Mouse (Mus musculus): ENCODE results near the gene Tyk2.
A peak's percentile ranks its signal among the peaks of the same experiment; 100 is the strongest.

The Tyk2 gene

DNA sequence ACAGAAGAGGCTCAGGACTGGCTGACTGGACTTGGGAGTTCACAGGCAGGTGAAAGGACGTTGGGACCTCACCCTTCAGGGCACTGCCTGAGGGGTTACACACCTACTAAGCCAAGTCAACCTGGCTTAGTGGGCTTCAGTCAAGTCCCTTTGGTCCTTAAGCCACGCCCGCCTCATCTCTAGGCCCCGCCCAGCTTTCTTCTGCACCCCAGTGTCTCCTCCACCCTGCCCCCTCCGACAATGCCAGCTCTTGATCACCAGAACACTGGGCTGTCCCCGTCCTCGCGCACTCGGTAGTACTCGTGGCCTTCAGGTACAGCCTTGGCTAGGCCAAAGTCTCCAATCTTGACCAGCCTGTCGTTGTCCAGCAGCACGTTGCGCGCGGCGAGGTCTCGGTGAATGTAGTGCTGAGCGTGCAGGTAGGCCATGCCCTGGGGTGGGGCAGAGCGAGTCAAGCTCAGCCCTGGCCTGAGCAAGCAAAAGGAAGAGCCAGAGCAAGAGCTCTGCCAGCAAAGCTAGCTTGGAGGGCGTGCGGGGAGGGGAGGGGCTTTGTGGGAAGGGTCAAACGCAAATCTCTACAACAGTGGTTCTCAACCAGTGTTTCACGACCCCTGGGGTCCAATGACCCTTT lies 23.3 kb downstream of the Tyk2 start:
- no peak for DNase-seq

DNA sequence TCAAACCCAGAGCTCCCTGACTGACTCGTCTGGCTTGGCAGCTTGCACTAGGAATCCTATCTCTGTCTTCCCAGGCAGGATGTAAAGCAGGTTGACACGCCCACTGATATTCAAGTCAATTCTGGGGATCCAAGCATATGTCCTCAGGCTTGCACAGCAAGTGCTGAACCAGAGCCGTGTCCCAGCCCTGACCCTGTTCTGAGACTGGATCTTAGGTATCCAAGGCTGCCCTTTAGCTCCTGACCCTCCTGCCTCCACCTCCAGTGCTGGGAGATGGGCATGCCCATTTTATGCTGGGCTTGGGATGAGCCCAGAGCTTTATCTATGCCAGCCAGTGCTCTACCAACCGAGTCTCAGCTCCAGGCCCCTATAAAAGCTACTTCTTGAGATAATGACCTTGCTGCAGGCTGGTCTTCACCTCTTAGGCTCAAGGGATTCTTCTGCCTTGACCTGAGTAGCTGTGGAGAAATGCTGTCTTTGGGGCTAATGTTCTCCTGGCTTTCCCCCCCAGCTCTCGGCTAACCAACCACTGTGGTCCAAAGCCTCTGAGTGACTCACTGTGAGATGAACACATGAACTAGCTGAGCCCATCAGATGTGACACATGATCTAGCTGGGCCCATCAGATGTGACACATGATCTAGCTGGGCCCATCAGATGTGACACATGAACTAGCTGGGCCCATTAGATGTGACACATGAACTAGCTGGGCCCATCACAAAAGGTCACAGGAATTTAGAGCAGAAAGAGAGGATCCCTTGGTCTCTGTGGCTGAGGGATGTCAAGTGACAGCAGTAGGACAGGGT lies 25.1 kb downstream of the Tyk2 start:
- DNase-seq, result no peak

DNA sequence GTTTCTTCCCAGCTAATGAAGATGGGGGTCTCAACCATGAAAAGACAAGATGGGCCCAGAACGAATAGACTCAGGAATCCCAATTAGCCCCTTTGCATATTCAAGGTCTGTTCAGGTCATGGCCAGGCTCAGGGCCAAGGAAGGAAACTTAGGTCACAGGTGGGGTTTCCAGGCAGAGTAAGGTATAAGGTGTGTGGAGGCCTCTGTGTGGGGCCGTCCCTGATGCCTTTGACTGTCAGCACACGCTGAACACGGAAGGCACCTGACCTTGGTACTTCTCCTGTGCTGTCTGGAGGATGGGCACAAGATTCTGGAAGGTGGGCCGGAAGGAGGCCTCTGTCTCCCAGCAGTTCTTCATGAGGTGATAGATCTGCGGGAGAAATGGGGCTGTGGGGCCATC lies 26.2 kb downstream of the Tyk2 start:
- DNase-seq, result no peak

DNA sequence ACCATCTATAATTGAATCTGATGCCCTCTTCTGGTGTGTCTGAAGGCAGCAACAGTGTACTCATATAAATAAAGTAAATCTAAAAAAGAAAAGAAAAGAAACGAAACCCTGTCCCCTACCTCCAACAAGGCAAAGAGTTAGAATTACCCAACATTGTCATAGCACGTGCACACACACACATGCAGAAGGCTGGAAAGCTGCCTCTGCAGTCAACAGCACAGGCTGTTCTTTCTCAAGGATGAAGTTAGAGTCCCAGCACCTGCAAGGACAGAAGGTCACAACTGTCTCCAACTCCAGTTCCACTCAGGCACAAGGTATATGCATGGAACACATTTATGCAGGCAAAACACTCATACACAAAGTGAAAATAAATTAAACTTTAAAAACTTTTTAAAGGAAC lies 29.0 kb downstream of the Tyk2 start:
- no peak for DNase-seq

DNA sequence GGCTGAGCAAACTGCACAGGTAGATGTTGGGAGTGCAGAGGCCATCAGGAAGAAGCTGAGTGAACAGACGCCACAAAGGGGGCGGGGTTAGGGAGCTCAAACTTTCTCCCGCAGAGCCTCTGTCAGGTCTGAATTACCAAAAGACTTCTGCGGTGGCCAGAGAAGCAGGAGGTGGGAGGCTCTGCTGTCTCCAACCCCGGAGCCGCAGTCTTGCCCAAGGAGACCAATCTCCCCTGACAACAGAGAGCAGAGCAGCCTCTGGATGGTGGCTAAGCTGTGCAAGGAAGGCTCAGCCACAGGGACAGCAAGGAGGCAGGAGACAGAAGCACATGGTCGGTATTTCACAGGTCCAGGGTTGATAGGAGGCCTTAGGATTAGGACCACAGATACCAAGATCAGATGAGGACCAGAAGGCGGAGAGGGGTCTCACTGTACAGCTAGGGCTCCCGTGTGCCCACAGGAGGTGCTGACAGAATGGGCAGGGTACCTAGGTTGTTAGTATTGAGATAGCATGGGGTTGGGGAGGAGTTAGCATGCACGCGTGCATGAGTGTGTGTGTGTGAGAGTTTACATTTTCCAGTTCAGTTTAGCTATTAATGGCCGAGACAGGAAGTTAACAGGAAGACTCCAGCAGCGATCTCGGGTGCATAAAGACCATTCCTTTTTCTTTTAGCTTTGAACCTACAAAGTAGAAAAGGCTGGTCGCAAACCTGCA lies 30.4 kb downstream of the Tyk2 start:
- DNase-seq, result no peak

DNA sequence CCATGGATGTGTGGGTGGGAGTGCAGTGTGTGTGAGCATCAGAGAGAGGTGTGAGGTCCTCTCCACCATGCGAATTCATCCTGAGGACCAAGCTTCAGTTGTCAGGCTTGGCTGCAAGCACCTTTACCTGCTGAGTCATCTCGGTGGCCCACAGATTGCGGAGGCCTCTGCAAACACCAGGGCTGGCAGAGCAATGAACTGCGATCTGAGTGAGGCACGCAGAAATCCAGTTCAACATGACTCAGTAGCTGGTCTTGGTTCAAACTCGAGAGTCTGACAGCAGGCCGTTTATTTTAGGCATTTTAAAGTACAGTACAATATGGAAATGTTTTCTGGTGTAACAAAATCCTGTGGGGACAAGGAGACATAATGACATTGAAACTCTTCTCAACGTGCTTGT lies 33.2 kb downstream of the Tyk2 start:
- no peak for DNase-seq

DNA sequence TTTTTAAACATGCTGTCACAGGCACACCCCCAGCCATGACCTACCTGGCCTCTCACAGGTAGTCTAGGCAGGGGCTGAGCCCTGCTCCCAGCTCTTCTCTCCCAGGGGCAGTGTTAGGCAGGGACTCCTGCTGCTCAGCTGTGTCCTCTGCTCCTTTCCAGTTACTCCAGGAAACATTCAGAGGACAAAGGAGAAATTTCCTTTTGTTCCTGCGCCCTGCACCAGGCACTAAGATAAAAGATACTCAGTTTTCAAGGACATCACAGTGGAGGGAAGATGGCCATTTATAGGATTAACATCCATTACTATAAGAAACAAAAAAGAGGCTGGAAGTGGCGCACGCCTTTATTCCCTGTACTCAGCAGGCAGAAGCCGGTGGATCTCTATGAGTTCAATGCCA lies 35.1 kb downstream of the Tyk2 start:
- DNase-seq, result no peak

DNA sequence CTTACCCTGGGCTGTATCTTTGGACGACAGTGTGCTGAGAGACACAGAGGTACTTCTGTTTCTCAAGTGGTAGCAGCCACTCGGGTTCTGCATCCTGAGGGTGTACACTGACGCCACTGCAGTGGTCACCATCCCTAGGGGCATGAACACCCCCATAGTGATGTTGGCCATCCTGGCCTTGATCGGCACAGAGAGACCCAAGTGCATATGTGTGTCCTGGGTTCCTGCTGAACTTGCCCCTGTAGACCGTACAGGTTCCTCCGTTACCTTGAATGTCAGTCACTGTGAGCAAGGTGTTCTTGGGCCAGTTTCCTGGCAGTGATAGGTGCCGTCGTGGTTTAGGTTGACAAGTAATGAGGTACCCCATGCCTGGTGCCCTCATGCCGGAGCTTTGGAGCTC lies 37.6 kb downstream of the Tyk2 start:
- no peak for DNase-seq

DNA sequence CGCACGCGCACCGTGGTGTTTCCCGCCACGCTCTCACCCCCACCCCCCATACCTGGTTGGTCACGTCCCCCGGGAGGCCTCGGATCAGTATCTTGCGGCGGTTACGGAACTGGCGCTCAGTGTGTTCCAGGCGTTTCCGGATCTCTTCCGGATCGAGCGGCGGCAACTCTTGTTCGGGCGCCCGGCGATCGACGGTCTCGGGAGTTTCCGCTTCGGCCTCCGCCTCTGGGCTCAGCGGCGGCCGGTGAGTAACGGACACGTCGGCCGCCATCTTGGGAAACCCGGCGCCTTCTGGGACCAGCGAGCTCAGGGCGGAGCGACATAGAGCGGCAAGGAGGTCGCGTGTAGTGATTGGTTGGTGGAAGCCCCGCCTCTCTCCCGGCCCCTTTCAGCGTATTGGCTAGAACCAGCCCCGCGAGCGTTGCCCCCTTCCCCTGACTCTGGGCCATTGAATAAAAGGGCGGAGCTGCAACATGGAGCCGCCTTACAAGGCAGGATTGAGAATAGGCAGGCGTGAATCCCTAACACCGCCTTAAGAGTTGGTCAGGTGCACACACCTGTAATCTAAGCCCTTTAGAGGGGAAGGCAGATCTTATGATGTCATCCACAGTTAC lies 39.2 kb downstream of the Tyk2 start, which contains the start of the genes Gm38431 and Raver1:
Gene Gm38431, minus strand, starts transcription at position 291 of the 614 bp plus-strand sequence.
Gene Raver1, minus strand, starts transcription at position 302 of the 614 bp plus-strand sequence.
- DNase-seq, result peak; percentile 98

DNA sequence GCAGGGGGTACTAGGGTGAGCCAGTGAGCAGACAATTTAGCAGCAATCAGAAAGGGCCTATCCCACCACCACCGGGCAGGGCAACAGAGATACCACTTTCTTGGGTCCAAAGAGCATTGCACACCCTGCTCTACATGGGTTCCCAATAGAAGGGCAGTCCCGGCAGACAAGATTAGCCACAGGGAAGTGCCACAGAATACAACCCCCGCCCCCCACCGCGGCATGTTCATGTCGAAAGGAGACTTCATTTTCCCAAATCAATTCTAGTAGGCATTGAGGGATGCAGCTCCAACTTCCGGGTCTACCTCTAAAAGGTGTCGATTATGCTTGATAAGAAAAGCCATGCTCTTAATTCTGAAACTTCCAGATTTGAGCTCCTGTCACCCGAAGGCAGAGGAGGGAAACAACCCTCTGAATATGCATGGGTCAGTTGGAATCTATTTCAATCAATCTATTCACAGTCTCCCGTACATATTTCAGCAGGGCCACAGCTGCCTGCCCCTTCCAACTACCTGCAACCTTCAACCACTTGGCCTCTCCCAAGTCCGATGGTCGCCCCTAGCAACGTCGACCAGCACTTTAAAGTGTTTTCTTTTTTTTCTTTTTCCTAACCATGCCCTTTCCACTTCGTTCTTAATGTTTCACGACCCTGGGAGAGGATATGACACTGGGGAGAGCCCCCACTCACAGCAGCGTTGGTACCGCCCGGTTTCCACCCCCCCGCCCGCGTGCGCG lies 39.9 kb downstream of the Tyk2 start:
- no peak for DNase-seq

DNA sequence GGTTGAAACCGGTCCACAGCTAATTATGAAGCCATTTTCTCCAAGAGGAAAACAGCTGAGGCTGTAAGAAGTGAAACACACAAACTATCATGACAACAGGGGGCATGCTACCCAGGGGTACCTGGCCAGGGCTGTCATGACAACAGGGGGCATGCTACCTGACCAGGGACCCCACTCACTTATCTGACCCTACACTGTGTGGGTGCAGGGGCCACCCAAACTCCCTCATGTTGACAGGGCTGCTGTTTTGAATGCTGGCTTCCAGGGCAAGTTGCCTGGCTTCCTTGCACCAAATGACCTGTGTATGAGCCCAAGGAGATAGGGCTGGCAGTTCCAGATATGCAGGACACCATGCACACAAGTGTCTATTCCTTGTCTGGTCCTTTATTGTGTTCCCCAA lies 40.5 kb downstream of the Tyk2 start:
- DNase-seq, result no peak

DNA sequence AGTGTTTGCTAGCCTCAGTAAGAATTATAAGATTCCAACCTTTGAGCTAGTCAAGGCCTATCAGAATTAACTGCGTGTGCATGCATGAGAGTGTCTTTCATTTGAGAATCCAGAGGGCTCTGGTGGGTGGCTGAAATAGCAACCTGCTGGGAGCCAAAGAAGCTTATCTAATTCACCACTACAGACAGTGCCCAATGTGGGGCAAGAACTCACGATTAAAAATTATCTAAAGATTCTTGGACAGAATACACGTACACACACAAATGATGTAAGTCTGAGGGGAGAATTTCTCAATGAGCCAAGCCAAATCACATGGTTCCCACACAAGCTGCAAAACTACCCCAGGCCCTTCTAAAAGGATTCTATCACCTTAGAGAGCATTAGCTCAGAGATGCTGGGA lies 47.7 kb downstream of the Tyk2 start:
- DNase-seq, result no peak

DNA sequence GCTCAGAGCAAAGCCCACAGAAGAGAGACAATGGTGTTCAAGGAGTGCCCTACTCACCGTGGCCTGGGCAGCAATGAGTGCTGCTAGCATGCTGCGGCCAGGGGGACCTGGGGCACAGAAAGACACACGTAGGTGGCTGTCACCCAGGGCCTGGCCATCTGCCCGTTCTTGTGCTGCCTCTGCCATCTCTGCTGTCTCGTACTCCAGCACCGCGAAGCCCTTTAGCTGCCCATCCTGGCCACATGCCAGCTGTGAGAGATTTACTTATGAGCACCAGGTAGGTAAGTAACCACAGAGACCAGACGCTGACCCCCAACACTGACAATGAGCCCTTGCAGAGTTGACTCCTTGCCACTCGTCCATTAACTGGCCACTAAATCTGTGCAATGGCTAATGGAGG lies 49.9 kb downstream of the Tyk2 start:
- DNase-seq, result no peak

DNA sequence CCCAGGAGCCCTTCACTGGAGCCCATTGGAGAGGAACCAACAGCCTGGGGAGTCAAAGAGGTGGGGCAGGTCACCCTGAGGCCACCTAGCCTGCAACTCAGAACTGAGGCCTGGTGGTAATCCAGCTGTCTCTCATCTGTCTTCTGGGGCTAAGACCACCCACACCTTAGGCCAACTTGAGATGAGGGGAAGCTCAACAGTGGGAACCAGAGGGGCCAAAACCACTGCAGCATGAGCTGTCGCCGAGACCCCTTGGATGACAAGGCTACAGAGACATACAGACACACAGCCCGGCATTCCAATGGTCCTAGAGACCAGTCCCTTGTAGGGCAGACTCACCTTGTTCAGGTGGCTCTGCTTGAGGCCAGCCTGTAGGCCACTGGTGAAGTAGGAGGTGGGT lies 55.4 kb downstream of the Tyk2 start:
- DNase-seq, result no peak

DNA sequence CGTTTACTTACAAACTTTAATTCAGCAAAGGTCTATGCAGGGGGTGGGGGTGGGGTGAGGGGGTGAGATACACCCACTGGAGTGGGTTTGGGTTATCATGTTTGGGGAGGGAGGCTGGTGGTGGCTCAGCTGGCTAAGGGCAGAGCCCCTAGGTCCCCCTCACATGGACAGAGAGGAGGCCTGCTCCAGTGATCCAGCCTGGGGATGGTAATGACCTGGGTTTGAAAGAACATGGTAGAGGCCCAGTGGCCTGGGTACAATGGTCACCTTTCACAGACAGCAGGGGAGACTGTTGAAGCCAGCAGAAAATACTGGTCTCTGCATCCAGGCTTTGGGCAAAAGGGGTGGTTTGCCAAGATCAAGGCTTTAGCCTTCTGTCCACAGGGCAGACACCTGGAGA lies 56.9 kb downstream of the Tyk2 start:
- DNase-seq, result no peak

DNA sequence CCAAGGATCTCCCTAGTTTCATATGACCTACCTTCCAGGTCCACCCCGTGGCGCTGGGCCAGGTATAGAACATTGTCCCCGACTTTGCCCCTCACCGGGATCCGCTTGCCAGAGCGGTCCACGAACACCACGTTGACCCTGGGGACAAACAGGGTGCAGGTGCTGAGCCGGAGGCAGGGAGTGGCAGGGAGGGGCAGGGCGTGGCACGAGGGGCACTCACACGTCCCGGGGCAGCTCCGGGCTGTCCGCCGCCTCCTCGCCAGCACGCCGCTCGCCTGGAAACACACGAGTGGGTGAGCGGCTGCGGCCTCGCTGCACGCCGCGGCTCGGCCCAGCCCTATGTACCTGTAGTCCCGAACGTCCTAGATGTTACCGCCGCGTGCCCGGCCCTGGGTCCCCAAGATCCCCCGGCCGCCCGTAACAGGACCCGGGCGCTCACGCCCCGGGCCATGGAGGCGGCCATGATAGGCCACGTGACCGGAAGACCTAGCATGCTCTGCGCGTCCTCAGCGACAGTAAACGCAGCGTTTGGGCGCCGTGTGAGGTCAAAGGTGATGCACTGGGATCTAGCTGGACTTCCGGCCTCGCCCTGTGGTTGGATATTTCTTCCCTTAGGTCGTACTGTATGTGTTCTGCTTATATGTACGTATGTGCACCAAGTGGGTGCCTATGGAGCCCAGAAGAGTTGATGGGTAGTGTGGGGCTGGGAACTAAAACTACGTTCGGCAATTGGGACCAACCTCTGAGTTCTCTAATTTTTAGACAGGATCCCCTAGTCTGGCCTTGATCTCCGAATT lies 57.8 kb downstream of the Tyk2 start, which contains the start of the genes Gm49373 and Fdx1l:
Gene Gm49373, minus strand, starts transcription at position 53 of the 797 bp plus-strand sequence.
Gene Fdx1l, minus strand, starts transcription at position 571 of the 797 bp plus-strand sequence.
- DNase-seq, result peak; percentile 91

DNA sequence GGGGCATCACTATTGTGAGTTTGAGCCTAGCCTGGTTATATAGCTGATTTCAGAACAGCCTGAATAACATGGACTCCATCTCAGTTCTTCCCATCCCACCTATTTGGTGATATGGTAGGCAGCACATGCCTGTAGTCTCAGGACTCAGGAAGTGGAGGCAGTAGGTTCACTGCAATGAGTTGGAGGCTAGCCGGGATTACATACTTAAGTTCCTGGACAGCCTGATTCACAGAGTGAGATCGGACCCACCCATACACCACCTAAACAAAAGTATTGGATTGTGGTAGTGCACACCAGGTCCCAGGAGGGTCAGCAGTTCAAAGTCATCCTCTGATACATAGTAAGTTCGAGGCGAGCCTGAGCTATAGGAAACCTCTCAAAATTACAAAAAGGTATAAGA lies 58.4 kb downstream of the Tyk2 start:
- DNase-seq, result no peak

DNA sequence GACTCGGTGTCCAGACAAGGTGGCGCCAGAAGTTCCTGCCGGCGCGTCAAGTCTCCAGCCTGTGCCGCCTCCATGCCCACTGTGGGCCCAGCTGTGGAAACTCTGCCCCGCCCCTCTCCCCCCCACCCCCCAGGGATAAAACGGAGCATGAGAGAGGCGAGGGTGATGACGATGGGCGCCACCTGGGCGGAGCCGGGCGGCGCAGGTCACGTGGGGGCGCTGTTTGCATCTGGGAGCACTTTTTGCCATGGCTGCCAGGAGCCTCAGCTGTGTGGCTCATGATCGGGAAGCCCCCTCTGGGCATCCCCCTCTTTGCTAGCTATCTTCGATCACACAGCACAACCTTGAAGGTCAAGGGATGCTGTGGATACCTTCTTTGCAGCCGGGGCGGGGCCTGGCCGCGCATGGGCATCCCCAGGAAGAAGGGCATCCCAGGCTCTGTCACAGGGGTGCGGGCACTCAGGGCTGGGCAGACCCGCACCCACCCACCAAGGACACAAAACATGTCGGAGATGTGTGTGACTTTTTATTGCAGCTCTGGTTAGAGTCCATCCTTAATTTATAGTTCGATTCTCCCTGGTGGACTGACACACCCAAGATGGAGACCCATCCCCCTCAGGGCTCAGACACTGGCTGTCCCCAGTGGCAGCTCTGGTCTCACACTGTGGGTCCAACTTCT lies 63.9 kb downstream of the Tyk2 start, which contains the start of gene Zglp1:
Gene Zglp1, minus strand, starts transcription at position 88 of the 679 bp plus-strand sequence.
- DNase-seq, result no peak

DNA sequence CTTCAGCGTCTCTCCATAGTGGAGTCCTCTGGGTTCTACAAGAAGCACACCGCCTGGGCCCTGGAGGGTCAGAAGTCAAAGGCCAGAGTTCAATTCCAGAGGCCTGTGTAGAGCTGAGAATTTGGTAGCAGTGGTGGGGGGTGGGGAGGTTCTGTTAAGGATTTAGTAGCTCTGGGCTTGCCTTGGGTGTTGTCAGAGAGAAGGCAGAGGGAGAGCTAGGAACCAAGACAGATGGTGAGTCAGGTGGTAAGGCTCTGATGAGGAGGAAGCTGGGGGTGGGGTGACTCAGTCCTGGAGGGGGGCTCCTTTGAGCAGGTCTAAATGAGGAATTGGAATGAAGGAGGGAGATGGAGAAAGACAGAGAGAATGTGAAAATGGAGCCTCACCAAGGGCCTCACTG lies 68.1 kb downstream of the Tyk2 start:
- DNase-seq, result no peak

Measured in kidney, adult 18-20 months (tissue).